Mouse (Mus musculus): Measurements from ENCODE around the gene Nr3c2. TPM values are rescaled to one million over a fixed set of nuclear protein-coding genes. Genes with fewer than 3 reads are reported as not detected.

The Nr3c2 gene
- polyA plus RNA-seq, 1 experiment from 2014 or later: 0.62 TPM

DNA sequence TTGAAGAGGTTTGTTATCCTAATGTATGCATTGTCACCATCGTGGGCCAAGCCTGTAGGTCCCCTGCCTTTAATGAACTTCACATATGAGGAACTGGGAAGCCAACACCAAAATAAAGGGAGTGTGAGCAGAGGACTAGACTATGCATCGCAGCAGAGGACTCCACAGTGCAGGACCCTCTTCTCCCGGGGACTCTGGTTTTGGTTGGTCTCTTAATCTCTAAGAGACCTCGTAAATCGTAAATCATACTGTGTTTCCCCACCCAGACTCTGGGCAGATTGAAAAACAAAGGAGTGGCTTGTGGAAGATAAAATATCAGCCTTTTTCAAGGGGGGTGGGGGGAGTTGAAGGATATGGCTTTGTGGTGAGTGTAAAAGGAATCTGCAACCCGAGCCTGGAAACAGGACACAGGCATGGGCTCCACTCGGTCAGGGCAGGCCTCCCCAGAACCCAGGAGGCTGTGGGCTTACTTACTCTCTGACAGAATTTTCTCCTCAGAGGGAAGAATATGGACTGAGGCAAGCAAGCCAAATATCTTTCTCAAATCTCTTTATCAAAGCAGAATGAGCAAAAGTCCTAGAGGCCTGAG lies 234.6 kb downstream of the Nr3c2 start:
- peaks cover 3% of the 10 kb centered on the region; the same call in 1 of the 2 replicates for H3K4me1 ChIP-seq (ENCODE audit: control insufficient read depth, insufficient read depth, low read length)
- H3K27me3 ChIP-seq (ENCODE audit: control insufficient read depth, insufficient read depth, low read length): no peaks in the 10 kb centered on the region
- no peak overlapping the region for H3K4me2 ChIP-seq
- 47% methylated on average over 7 of the region's 7 CpGs for WGBS (ENCODE audit: insufficient replicate concordance)
- H3K9me3 ChIP-seq (replicated peaks; ENCODE audit: control insufficient read depth, low read length): peaks cover 4% of the 10 kb centered on the region
- no peak overlapping the region for H3K27ac ChIP-seq (ENCODE audit: low read depth, low read length)
- ATAC-seq (replicated peaks; ENCODE audit: insufficient number of reproducible peaks, low FRiP score, low TSS enrichment): no peak
- H3K4me3 ChIP-seq (ENCODE audit: low read depth, low read length): no peak overlapping the region
- no peak overlapping the region for H3K9ac ChIP-seq (ENCODE audit: low read depth, low read length)
- no peaks in the 10 kb centered on the region for H3K36me3 ChIP-seq (ENCODE audit: control insufficient read depth, insufficient read depth, low read length)

DNA sequence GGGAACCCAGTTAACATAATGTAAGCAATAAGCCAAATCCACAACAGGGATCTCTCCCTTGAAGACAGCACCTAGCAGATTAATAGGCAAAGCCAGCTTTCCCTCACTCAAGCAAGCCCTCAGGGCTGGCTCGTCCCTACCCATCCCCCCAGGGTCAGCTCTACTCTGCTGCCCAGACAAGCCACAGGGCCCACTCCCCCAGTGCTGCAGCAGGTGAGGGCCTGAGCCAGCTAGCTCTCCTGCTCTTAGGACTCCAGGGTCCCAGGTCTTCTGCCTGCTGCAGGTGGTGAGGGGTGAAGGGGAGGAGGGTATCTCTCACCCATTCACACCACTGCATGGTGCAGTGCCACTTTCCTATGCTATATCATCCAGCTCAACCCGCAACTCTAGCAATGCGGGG lies 246.0 kb downstream of the Nr3c2 start:
- Histone ChIP-seq H3K27ac (ENCODE audit: low read depth, low read length) (no peak overlapping the region), H3K4me1 (ENCODE audit: control insufficient read depth, insufficient read depth, low read length) (no peaks in the 10 kb centered on the region), H3K9ac (ENCODE audit: low read depth, low read length) (no peak overlapping the region), H3K4me2 (no peak overlapping the region), H3K27me3 (ENCODE audit: control insufficient read depth, insufficient read depth, low read length) (no peaks in the 10 kb centered on the region), H3K36me3 (ENCODE audit: control insufficient read depth, insufficient read depth, low read length) (no peaks in the 10 kb centered on the region), H3K9me3 (replicated peaks; ENCODE audit: control insufficient read depth, low read length) (no peaks in the 10 kb centered on the region; the same call in 1 of the 2 replicates), H3K4me3 (ENCODE audit: low read depth, low read length) (no peak overlapping the region)
- 78% methylated on average over 3 of the region's 3 CpGs for WGBS (ENCODE audit: insufficient replicate concordance)
- ATAC-seq (replicated peaks; ENCODE audit: insufficient number of reproducible peaks, low FRiP score, low TSS enrichment): no peak

DNA sequence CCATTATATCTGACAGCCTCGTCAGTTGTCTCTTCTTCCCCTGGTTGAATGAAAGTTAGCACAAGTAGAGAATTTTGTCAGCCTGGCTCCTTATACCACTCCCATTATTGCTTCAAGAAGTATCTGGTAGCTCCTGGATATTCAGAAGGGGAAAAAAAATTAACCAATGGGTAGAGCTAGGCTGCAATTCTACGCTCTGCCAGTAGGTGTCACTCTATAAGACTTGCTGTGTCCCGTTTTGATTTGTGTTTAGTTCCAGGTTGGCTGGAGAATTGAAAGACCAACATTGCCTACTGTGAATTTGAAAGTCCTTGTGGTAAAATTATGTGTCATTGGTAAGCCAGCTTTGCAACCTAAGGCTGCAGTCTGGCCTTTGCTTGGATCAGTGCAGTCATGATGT lies 255.3 kb downstream of the Nr3c2 start:
- ATAC-seq (replicated peaks; ENCODE audit: insufficient number of reproducible peaks, low FRiP score, low TSS enrichment): no peak
- Histone ChIP-seq H3K4me3 (ENCODE audit: low read depth, low read length) (no peak overlapping the region), H3K27ac (ENCODE audit: low read depth, low read length) (no peak overlapping the region), H3K4me1 (ENCODE audit: control insufficient read depth, insufficient read depth, low read length) (no peaks in the 10 kb centered on the region), H3K9ac (ENCODE audit: low read depth, low read length) (no peak overlapping the region), H3K9me3 (replicated peaks; ENCODE audit: control insufficient read depth, low read length) (no peaks in the 10 kb centered on the region), H3K36me3 (ENCODE audit: control insufficient read depth, insufficient read depth, low read length) (no peaks in the 10 kb centered on the region), H3K27me3 (ENCODE audit: control insufficient read depth, insufficient read depth, low read length) (no peaks in the 10 kb centered on the region), H3K4me2 (no peak overlapping the region)
- 44% methylated on average over 3 of the region's 3 CpGs for whole genome bisulfite sequencing (ENCODE audit: insufficient replicate concordance)

DNA sequence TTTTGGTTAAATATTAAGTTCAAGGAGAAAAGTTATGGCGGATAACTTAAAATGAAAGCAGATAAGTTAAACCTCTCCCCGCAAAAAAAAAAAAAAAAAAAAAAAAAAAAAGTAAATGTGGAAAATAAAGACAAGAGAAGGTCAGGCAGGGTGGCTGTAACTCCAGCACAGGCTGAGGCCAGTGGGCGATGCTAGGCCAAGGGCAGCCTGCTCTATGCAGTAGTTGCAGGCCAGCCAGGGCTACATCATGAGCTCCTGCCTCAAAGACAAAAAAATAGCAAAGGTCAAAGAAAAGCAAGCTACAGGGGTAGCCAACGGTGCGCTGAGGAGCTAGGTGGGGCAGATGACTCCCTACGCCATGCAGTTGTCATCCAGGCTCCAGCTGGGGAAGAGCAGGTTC lies 270.1 kb downstream of the Nr3c2 start:
- Histone ChIP-seq H3K27ac (ENCODE audit: low read depth, low read length) (no peak overlapping the region), H3K4me1 (ENCODE audit: control insufficient read depth, insufficient read depth, low read length) (peaks cover 2% of the 10 kb centered on the region; the same call in 1 of the 2 replicates), H3K36me3 (ENCODE audit: control insufficient read depth, insufficient read depth, low read length) (no peaks in the 10 kb centered on the region), H3K27me3 (ENCODE audit: control insufficient read depth, insufficient read depth, low read length) (no peaks in the 10 kb centered on the region), H3K9me3 (replicated peaks; ENCODE audit: control insufficient read depth, low read length) (no peaks in the 10 kb centered on the region), H3K4me2 (no peak overlapping the region), H3K9ac (ENCODE audit: low read depth, low read length) (no peak overlapping the region), H3K4me3 (ENCODE audit: low read depth, low read length) (no peak overlapping the region)
- WGBS (ENCODE audit: insufficient replicate concordance): 88% methylated on average over 6 of the region's 6 CpGs
- ATAC-seq (replicated peaks; ENCODE audit: insufficient number of reproducible peaks, low FRiP score, low TSS enrichment): no peak

DNA sequence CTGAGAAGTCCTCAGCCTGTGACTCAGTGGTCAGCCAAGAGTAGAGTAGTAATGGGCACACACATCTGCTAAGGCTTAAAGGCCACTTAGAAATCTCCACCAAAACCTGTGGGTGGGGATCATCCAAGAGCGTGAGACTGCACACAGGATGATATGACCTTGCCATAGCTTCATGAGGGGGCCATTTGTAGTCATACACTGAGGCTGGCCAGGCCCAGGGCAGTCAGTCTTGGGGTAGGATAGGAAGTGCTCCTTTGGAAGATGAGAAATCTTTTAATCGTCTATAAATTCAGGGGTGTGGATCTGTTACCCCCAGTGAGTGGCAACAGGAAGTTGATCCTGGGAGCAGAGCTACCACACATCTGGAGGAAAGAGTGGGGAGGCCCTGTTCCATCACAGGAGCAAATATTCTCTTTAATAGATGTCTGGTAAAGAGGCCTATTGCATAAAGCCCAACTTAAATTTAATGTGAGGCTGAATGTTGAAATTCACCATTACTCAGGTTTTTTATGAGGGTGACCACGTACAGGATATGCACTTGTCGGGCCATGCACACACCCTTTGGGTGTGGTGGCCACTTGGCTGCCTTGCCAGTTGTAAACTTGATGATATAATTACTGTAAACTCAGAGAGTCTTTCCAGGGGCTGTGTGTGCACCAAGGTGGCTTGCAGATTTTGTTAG lies 270.7 kb downstream of the Nr3c2 start:
- 81% methylated on average over 4 of the region's 4 CpGs for WGBS (ENCODE audit: insufficient replicate concordance)
- Histone ChIP-seq H3K27ac (ENCODE audit: low read depth, low read length) (no peak overlapping the region), H3K9me3 (replicated peaks; ENCODE audit: control insufficient read depth, low read length) (no peaks in the 10 kb centered on the region), H3K9ac (ENCODE audit: low read depth, low read length) (no peak overlapping the region), H3K4me3 (ENCODE audit: low read depth, low read length) (no peak overlapping the region), H3K27me3 (ENCODE audit: control insufficient read depth, insufficient read depth, low read length) (no peaks in the 10 kb centered on the region), H3K4me1 (ENCODE audit: control insufficient read depth, insufficient read depth, low read length) (peaks cover 2% of the 10 kb centered on the region; the same call in 1 of the 2 replicates), H3K36me3 (ENCODE audit: control insufficient read depth, insufficient read depth, low read length) (no peaks in the 10 kb centered on the region), H3K4me2 (no peak overlapping the region)
- no peak for ATAC-seq (replicated peaks; ENCODE audit: insufficient number of reproducible peaks, low FRiP score, low TSS enrichment)

DNA sequence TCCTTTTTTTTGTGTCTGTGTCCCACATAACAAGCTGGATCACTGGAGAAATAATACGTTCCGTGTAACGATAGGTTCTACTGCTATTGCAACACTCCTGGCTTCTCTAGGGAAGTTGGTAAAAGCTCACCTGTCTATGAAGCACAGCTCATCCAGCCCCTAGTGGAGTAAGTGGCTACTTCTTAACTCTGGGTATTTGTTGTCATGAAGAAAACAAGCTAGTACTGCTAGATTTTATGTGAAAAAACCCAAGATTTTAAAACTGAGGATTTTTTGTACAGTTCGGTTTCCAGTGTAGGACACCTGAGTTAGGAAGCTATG lies 271.2 kb downstream of the Nr3c2 start:
- H3K9me3 ChIP-seq (replicated peaks; ENCODE audit: control insufficient read depth, low read length): no peaks in the 10 kb centered on the region
- no peak overlapping the region for H3K27ac ChIP-seq (ENCODE audit: low read depth, low read length)
- no peak overlapping the region for H3K9ac ChIP-seq (ENCODE audit: low read depth, low read length)
- whole genome bisulfite sequencing (ENCODE audit: insufficient replicate concordance): 87% methylated on average over 4 of the region's 4 CpGs
- no peak overlapping the region for H3K4me2 ChIP-seq
- no peak overlapping the region for H3K4me3 ChIP-seq (ENCODE audit: low read depth, low read length)
- H3K36me3 ChIP-seq (ENCODE audit: control insufficient read depth, insufficient read depth, low read length): no peaks in the 10 kb centered on the region
- peaks cover 2% of the 10 kb centered on the region; the same call in 1 of the 2 replicates for H3K4me1 ChIP-seq (ENCODE audit: control insufficient read depth, insufficient read depth, low read length)
- no peaks in the 10 kb centered on the region for H3K27me3 ChIP-seq (ENCODE audit: control insufficient read depth, insufficient read depth, low read length)
- ATAC-seq (replicated peaks; ENCODE audit: insufficient number of reproducible peaks, low FRiP score, low TSS enrichment): no peak

DNA sequence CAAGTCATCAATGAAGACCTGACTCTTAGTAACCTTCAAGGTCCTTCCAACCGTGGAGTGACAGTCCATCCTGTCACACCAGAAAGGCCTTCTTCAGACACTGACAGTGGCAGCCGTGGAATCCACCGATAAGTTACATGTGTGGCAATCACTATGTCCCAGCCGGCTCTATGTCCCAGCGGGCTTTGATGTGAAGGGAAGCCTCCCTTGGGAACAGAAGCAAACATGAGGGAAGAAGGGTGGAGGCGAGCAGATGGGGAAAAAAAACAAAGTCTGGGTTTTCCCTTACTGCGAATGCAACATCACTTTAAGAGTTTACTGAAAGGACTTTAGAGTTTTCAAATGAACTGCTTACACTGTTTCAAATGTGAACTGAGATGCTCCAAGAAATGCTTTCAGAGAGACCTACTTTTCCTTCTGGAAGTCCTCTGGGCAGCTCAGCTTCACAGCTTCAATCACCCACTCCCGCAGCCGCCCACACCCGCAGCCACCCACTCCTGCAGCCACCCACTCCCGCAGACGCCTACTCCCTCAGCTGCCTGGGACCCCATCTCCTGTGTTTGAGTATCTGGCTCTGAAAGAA lies 273.9 kb downstream of the Nr3c2 start:
- H3K4me1 ChIP-seq (ENCODE audit: control insufficient read depth, insufficient read depth, low read length): peaks cover 2% of the 10 kb centered on the region; the same call in 1 of the 2 replicates
- no peak overlapping the region for H3K4me2 ChIP-seq
- H3K4me3 ChIP-seq (ENCODE audit: low read depth, low read length): no peak overlapping the region
- no peaks in the 10 kb centered on the region for H3K27me3 ChIP-seq (ENCODE audit: control insufficient read depth, insufficient read depth, low read length)
- H3K27ac ChIP-seq (ENCODE audit: low read depth, low read length): no peak overlapping the region
- H3K9me3 ChIP-seq (replicated peaks; ENCODE audit: control insufficient read depth, low read length): no peaks in the 10 kb centered on the region
- ATAC-seq (replicated peaks; ENCODE audit: insufficient number of reproducible peaks, low FRiP score, low TSS enrichment): no peak
- WGBS (ENCODE audit: insufficient replicate concordance): 46% methylated on average over 12 of the region's 12 CpGs
- no peak overlapping the region for H3K9ac ChIP-seq (ENCODE audit: low read depth, low read length)
- no peaks in the 10 kb centered on the region for H3K36me3 ChIP-seq (ENCODE audit: control insufficient read depth, insufficient read depth, low read length)

DNA sequence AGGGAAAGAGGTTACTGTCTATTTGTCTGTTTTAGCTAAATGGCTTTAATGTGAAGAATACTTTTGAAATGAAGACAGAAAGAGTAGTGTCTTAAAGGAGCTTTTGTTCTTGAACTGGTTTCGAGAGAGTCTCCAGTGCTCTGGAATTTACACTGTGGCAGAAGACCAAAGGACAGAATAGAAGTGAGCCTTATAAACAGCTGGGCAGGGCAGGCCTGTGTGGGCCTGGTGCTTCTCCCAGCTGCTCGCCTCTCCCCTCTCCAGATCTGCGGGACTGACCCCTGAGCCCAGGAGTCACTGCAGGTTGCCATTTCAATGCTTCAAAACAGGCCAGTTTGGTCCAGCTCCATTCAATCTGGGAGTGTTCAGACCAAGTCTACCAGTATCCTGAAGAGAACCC lies 274.5 kb downstream of the Nr3c2 start:
- Histone ChIP-seq H3K4me2 (no peak overlapping the region), H3K27ac (ENCODE audit: low read depth, low read length) (no peak overlapping the region), H3K4me3 (ENCODE audit: low read depth, low read length) (no peak overlapping the region), H3K9me3 (replicated peaks; ENCODE audit: control insufficient read depth, low read length) (no peaks in the 10 kb centered on the region), H3K9ac (ENCODE audit: low read depth, low read length) (no peak overlapping the region), H3K4me1 (ENCODE audit: control insufficient read depth, insufficient read depth, low read length) (peaks cover 2% of the 10 kb centered on the region; the same call in 1 of the 2 replicates), H3K36me3 (ENCODE audit: control insufficient read depth, insufficient read depth, low read length) (no peaks in the 10 kb centered on the region), H3K27me3 (ENCODE audit: control insufficient read depth, insufficient read depth, low read length) (no peaks in the 10 kb centered on the region)
- whole genome bisulfite sequencing (ENCODE audit: insufficient replicate concordance): 56% methylated on average over 3 of the region's 3 CpGs
- no peak for ATAC-seq (replicated peaks; ENCODE audit: insufficient number of reproducible peaks, low FRiP score, low TSS enrichment)

Measured in heart, embryonic 11.5 days (tissue).